Mouse (Mus musculus) ZHBTc4 (cell line): ENCODE data around the gene Axl.

Experiments
- DNase-seq: peaks from one replicate; pipeline ENCODE4 v3.0.0-alpha.2; 2011; ENCODE audit warnings: low read depth, low spot score

The Axl gene

GRCm38 (mm10) chr7:25788220-25789128, at the start of gene Axl:
Gene Axl (minus strand): TSS chr7:25788705.
- DNase-seq = peak; percentile 57

GRCm38 (mm10) chr7:25835188-25835891, 46.8 kb upstream of the Axl start:
- no peak for DNase-seq

- DNase-seq = no peak
These were observed 43.3 kb upstream of the Axl start for GRCm38 (mm10) chr7:25831557-25832530.

GRCm38 (mm10) chr7:25830251-25830650, 41.7 kb upstream of the Axl start:
- DNase-seq = no peak

- no peak for DNase-seq
These were observed 38.7 kb upstream of the Axl start for GRCm38 (mm10) chr7:25827199-25827598.

GRCm38 (mm10) chr7:25826029-25826428, 37.5 kb upstream of the Axl start:
- DNase-seq = no peak

GRCm38 (mm10) chr7:25825043-25825442, 36.5 kb upstream of the Axl start:
- DNase-seq = no peak

GRCm38 (mm10) chr7:25816241-25816919, 27.9 kb upstream of the Axl start, which contains the start of gene Cyp2s1:
Gene Cyp2s1 (minus strand): TSS chr7:25816913.
- peak; percentile 95 for DNase-seq

- DNase-seq = no peak
These were observed 27.1 kb upstream of the Axl start for GRCm38 (mm10) chr7:25815571-25815970.

GRCm38 (mm10) chr7:25814711-25815110, 26.2 kb upstream of the Axl start:
- DNase-seq = no peak

GRCm38 (mm10) chr7:25812195-25812594, 23.7 kb upstream of the Axl start:
- no peak for DNase-seq

GRCm38 (mm10) chr7:25811716-25812115, 23.2 kb upstream of the Axl start:
- no peak for DNase-seq

GRCm38 (mm10) chr7:25805631-25806343, 17.3 kb upstream of the Axl start:
- peak; percentile 86 for DNase-seq

GRCm38 (mm10) chr7:25804792-25805191, 16.3 kb upstream of the Axl start:
- DNase-seq = no peak

GRCm38 (mm10) chr7:25803460-25803859, 15.0 kb upstream of the Axl start:
- no peak for DNase-seq

GRCm38 (mm10) chr7:25802241-25803125, 14.0 kb upstream of the Axl start:
- peak; percentile 77 for DNase-seq

- no peak for DNase-seq
These were observed 12.5 kb upstream of the Axl start for GRCm38 (mm10) chr7:25801031-25801430.

GRCm38 (mm10) chr7:25799369-25799768, 10.9 kb upstream of the Axl start:
- no peak for DNase-seq

- peak; percentile 69 for DNase-seq
These were observed 10.0 kb upstream of the Axl start for GRCm38 (mm10) chr7:25798540-25798939.
